Mouse (Mus musculus): Measurements from ENCODE around the gene Adipor2.
"Not testable (repeated sequence)": the region's sequence is repeated elsewhere in the genome, so short reads cannot be mapped to it uniquely, and the experiment has no call there.

Adipor2 gene

GRCm38 (mm10) chr6:119417354-119417753 is at the start of gene Adipor2:
TSS of gene Adipor2 (minus strand) at chr6:119417704.
- DNase-seq, result peak; percentile 22

- no peak for DNase-seq
Observed at GRCm38 (mm10) chr6:119466161-119466560, 48.7 kb upstream of the Adipor2 start.

GRCm38 (mm10) chr6:119460391-119460790 is 42.9 kb upstream of the Adipor2 start:
- DNase-seq, result no peak

GRCm38 (mm10) chr6:119459041-119459440 is 41.5 kb upstream of the Adipor2 start:
- DNase-seq, result no peak

- DNase-seq, result no peak
Observed at GRCm38 (mm10) chr6:119458166-119458565, 40.7 kb upstream of the Adipor2 start.

GRCm38 (mm10) chr6:119451981-119452499 is 34.5 kb upstream of the Adipor2 start:
- no peak for DNase-seq

GRCm38 (mm10) chr6:119450965-119451943 is 33.8 kb upstream of the Adipor2 start:
- DNase-seq, result no peak

- DNase-seq, result peak; percentile 67
Observed at GRCm38 (mm10) chr6:119449060-119449499, 31.6 kb upstream of the Adipor2 start.

GRCm38 (mm10) chr6:119448321-119449059 is 31.0 kb upstream of the Adipor2 start:
- DNase-seq, result no peak

GRCm38 (mm10) chr6:119445671-119446607 is 28.4 kb upstream of the Adipor2 start:
- no peak for DNase-seq

GRCm38 (mm10) chr6:119443742-119444645 is 26.5 kb upstream of the Adipor2 start:
- peak; percentile 81 for DNase-seq

- DNase-seq, result not testable (repeated sequence)
Observed at GRCm38 (mm10) chr6:119442729-119443128, 25.2 kb upstream of the Adipor2 start.

- no peak for DNase-seq
Observed at GRCm38 (mm10) chr6:119437894-119438761, 20.6 kb upstream of the Adipor2 start.

- no peak for DNase-seq
Observed at GRCm38 (mm10) chr6:119434394-119434793, 16.9 kb upstream of the Adipor2 start.

- no peak for DNase-seq
Observed at GRCm38 (mm10) chr6:119431751-119432324, 14.3 kb upstream of the Adipor2 start.

GRCm38 (mm10) chr6:119430508-119430907 is 13.0 kb upstream of the Adipor2 start:
- peak; percentile 47 for DNase-seq

GRCm38 (mm10) chr6:119429311-119429710 is 11.8 kb upstream of the Adipor2 start:
- DNase-seq, result no peak

GRCm38 (mm10) chr6:119428611-119429010 is 11.1 kb upstream of the Adipor2 start:
- peak; percentile 66 for DNase-seq

GRCm38 (mm10) chr6:119421001-119421400 is 3.5 kb upstream of the Adipor2 start:
- no peak for DNase-seq

- no peak for DNase-seq
Observed at GRCm38 (mm10) chr6:119420357-119420756, 2.9 kb upstream of the Adipor2 start.

All from thymus, postnatal 14 days (tissue).